Mouse (Mus musculus): Measurements from ENCODE around the gene Atf2. TPM values are rescaled to one million over a fixed set of nuclear protein-coding genes. Genes with fewer than 3 reads are reported as not detected.

The Atf2 gene
- polyA plus RNA-seq, 1 experiment from 2014 or later, result 55.1 TPM

GRCm38 (mm10) chr2:73775683-73776310, 116.6 kb downstream of the Atf2 start:
- ChIA-PET CTCF (no interaction called here), POLR2A (interaction anchor here (1.2 kb wide), 1 partner anchor 9 kb away, joined by 3 read pairs; no protein-coding TSS in a partner anchor)
- ATAC-seq (no peak), DNase-seq (ENCODE audit: low read depth, low spot score) (no peak)
- no peak for TF ChIP-seq CTCF (IDR thresholded peaks at IDR 0.05)
- in situ Hi-C loops (cut with MboI; ENCODE audit: low pct_unique_long_range_greater_than_20kb), result loop anchor here (25.0 kb wide), 1 partner anchor 887 kb away; the partner anchor contains the start of genes Evx2 and Hoxd13
- H3K27me3 ChIP-seq, result peaks cover 47% of the 10 kb centered on the region

DNA sequence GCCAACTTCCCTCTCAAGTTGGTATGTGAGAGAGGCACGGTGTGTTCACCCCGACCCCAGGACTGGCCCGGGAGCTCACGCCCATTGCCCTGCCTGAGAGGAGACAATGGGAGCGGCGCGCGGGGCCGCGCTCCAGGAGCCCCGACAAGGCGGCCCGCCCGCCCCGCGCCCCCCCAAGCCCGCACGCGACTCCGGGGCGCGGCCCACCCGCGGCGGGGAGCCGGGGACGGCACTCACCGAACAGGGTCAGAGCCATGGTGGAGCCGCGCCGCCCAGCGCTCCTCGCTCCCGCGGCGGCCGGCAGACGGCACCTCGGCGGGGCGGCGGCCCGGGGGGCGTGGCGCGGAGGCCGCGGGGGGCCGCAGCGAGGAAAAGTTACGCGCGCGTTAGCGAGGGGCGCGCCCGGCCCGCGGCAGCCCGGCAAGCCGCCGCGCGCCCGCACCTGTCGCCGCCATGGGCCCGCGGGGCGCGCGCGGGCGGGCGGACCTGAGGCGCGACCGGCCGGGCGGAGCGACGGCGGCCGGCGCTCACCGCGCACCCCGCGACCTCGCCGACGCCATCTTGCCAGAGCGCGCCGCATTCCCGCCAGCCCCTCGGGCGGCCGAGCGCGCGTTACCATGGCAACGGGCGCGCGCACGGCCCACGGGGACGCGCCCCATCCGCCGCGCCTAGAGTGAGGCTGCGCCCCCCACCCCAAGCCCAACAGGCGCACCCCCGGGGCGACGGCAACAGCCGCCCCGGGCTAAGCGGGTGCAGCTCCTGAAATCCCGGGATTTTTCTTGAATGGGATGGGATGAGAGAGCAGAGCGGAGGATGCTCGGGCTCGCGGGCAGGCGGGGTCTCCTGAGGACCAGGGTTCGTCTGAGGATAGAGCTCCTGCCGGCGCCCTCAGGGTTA, 117.4 kb downstream of the Atf2 start, which contains the start of gene Chn1:
TSS of gene Chn1 (minus strand) at position 561 of the 897 bp plus-strand sequence.
- no peak for TF ChIP-seq CTCF (IDR thresholded peaks at IDR 0.05)
- POLR2A ChIA-PET, result interaction anchor here (1.2 kb wide), 1 partner anchor 8 kb away, joined by 3 read pairs; no protein-coding TSS in a partner anchor
- in situ Hi-C loops (cut with MboI; ENCODE audit: low pct_unique_long_range_greater_than_20kb), result loop anchor here (25.0 kb wide), 1 partner anchor 887 kb away; the partner anchor contains the start of genes Evx2 and Hoxd13
- no peak for DNase-seq (ENCODE audit: low read depth, low spot score)
- H3K27me3 ChIP-seq, result peaks cover 39% of the 10 kb centered on the region
- CTCF ChIA-PET, result no interaction called here
- peak; percentile 66 for ATAC-seq

GRCm38 (mm10) chr2:73772945-73773344, 119.5 kb downstream of the Atf2 start:
- H3K27me3 ChIP-seq, result peaks cover 22% of the 10 kb centered on the region
- in situ Hi-C loops (cut with MboI; ENCODE audit: low pct_unique_long_range_greater_than_20kb), result no loop called here
- no peak for TF ChIP-seq CTCF (IDR thresholded peaks at IDR 0.05)
- ATAC-seq (no peak), DNase-seq (ENCODE audit: low read depth, low spot score) (no peak)
- ChIA-PET CTCF (interaction anchor here (0.7 to 1.1 kb wide), 3 partner anchors 28 to 221 kb away, joined by 3 to 5 read pairs (median 4); no protein-coding TSS in a partner anchor), POLR2A (no interaction called here)

GRCm38 (mm10) chr2:73768669-73769068, 123.8 kb downstream of the Atf2 start:
- in situ Hi-C loops (cut with MboI; ENCODE audit: low pct_unique_long_range_greater_than_20kb), result no loop called here
- no peak for ATAC-seq
- H3K27me3 ChIP-seq, result no peaks in the 10 kb centered on the region
- CTCF ChIA-PET, result interaction anchor here (1.5 kb wide), 1 partner anchor 63 kb away, joined by 3 read pairs; no protein-coding TSS in a partner anchor
- POLR2A ChIA-PET, result no interaction called here
- TF ChIP-seq CTCF (IDR thresholded peaks at IDR 0.05), result no peak
- no peak for DNase-seq (ENCODE audit: low read depth, low spot score)

Other genes with a start within 250 kb of the Atf2 start
- gene Chn1, start 117.3 kb downstream of the Atf2 start, polyA plus RNA-seq (2021), result 14.5 TPM
- gene Atp5g3, start 18.7 kb upstream of the Atf2 start, polyA plus RNA-seq (2021), result 1,383 TPM

All from Patski (cell line).